Comparison of ENCODE assay signal across 8 mouse cellular contexts in the genomic region with DNA sequence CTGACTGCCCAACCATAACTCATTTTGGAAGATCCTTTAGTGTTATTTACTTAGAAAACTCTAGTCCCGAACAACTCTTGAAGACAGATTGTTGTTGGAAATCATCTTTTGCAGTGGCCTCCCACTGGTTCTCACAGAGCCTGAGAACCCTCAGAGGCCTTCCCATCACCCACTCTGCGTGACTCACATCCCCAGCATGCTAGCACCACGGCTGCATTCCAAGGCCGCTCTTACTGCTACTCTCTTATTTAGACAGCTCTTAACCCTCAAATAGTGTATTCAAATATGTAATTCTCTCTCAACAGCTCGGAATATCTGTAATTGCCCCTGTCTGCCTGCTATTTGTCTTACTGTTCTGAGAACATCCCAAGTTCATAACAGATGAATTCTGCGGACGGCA. TPM values are rescaled to one million over a fixed set of nuclear protein-coding genes. Genes with fewer than 3 reads are reported as not detected.
DNase-seq lines count a peak whose midpoint lies in the region.

No protein-coding gene starts in this region.

- DNase-seq in gastrocnemius, postnatal 14 days: peak; percentile 30
- no peak for DNase-seq in gastrocnemius, postnatal 36 days
- DNase-seq in urinary bladder, postnatal 25 days (ENCODE audit: low spot score): peak; percentile 22
- DNase-seq in urinary bladder, postnatal 10 days (ENCODE audit: low spot score): no peak
- peak; percentile 48 to 85 for DNase-seq in left cerebral cortex, postnatal 25 days (ENCODE audit: low spot score in 2 of 2)
- DNase-seq in telencephalon, adult 2 months (ENCODE audit: low read depth, low spot score): peak; percentile 46
- DNase-seq in cerebellum, postnatal 10 days: no peak
- DNase-seq in cerebellum, adult 11 months: no peak

- intact Hi-C loops in gastrocnemius, postnatal 14 days (cut with DNase I; ENCODE audit: low total_unique reads): no loop called here
- intact Hi-C loops in gastrocnemius, postnatal 36 days (cut with DNase I): no loop called here
- intact Hi-C loops in left cerebral cortex, postnatal 25 days (cut with DNase I): no loop called here

RNA-seq across cellular contexts. Expression of a gene that starts 2.9 kb away (rescaled TPM):
- total RNA-seq in gastrocnemius, postnatal 14 days (2021): 10 to 100 TPM; 46.9 to 59.1 TPM
- total RNA-seq in gastrocnemius, postnatal 36 days (2021): 10 to 100 TPM; 55.5 to 57.7 TPM
- 1 to 10 TPM; 3.6 to 5.2 TPM for total RNA-seq in left cerebral cortex, postnatal 25 days (2021)

Comparison
In these comparisons a context has a peak if more than half of its experiments do, and no peak if none do; other contexts are left out.
1. DNase-seq: peak in gastrocnemius, postnatal 14 days (single experiment), urinary bladder, postnatal 25 days (single experiment), left cerebral cortex, postnatal 25 days (2 of 2) and telencephalon, adult 2 months (single experiment); none in gastrocnemius, postnatal 36 days (0 of 2), urinary bladder, postnatal 10 days (single experiment), cerebellum, postnatal 10 days (0 of 2) and cerebellum, adult 11 months (single experiment).
2. RNA of a gene that starts 2.9 kb away (total RNA-seq): 46.9 to 59.1 TPM in gastrocnemius, postnatal 14 days and 55.5 to 57.7 TPM in gastrocnemius, postnatal 36 days; 3.6 to 5.2 TPM in left cerebral cortex, postnatal 25 days; every median in the first group is over 4 times any median in the second.